Mouse (Mus musculus) spleen, adult 2 months (tissue): ENCODE measurements at regions not wholly inside any gene's neighbourhood (a gene's known extent, or its start where the extent isn't known, plus 50 kb on each side); places are given as distances from the start of the nearest gene placed in this dataset.

ENCODE experiments used
- CTCF ChIP-seq: fragments of 200-500 bp; IDR thresholded peaks from 2 replicates; pipeline ENCODE4 v1.5.1; 2011; ENCODE audit warnings: mild to moderate bottlenecking, inconsistent platforms; ENCODE audit not compliant: insufficient read depth, insufficient read length, insufficient replicate concordance; ENCODE audit errors: extremely low read depth
- POLR2A ChIP-seq: fragments of 200-500 bp; IDR thresholded peaks from 2 replicates; pipeline ENCODE4 v1.6.1; 2011; ENCODE audit warnings: low read depth, low read length, inconsistent platforms

- TF ChIP-seq CTCF (no peak), POLR2A (no peak)
Observed at GRCm38 (mm10) chr2:128377680-128378079, 213.3 kb upstream of the Spdye4c start.
